Mouse (Mus musculus): ENCODE data around the gene Add3. TPM values are rescaled to one million over a fixed set of nuclear protein-coding genes. Genes with fewer than 3 reads are reported as not detected.

The Add3 gene
- polyA plus RNA-seq, 1 experiment from 2014 or later = 44.8 TPM

DNA sequence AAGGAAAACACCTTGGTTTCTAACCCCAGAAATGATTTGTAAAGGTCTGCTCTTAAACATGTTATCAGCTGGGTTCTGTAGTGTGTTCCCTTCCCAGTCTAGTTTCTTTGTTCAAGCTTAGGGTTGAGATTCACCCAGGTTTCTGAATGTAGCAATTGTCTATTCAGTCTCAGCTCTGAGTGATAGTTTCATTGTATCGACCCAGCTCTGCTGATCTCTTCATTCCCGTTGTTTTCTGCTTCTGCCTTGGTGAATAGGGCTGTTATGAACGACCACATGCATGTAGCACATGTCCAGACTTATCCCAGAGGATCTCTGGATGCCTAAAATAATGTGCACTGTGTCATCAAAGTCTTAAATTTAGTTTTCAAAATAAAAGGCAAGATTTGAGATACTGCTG is 19.8 kb upstream of the Add3 start:
- no peak overlapping the region for H3K27ac ChIP-seq
- H3K9ac ChIP-seq = no peak overlapping the region
- no peak for ATAC-seq (ENCODE audit: low FRiP score, low read depth)
- no peak overlapping the region for H3K4me3 ChIP-seq
- H3K36me3 ChIP-seq = no peaks in the 10 kb centered on the region
- no peak overlapping the region for H3K4me2 ChIP-seq (replicated peaks)
- no peaks in the 10 kb centered on the region for H3K27me3 ChIP-seq (replicated peaks)
- 72% methylated on average over 3 of the region's 3 CpGs for WGBS
- H3K4me1 ChIP-seq = no peaks in the 10 kb centered on the region
- 0 out of 2 replicates have a peak, but pooled peaks cover 4% of the 10 kb centered on the region for H3K9me3 ChIP-seq

DNA sequence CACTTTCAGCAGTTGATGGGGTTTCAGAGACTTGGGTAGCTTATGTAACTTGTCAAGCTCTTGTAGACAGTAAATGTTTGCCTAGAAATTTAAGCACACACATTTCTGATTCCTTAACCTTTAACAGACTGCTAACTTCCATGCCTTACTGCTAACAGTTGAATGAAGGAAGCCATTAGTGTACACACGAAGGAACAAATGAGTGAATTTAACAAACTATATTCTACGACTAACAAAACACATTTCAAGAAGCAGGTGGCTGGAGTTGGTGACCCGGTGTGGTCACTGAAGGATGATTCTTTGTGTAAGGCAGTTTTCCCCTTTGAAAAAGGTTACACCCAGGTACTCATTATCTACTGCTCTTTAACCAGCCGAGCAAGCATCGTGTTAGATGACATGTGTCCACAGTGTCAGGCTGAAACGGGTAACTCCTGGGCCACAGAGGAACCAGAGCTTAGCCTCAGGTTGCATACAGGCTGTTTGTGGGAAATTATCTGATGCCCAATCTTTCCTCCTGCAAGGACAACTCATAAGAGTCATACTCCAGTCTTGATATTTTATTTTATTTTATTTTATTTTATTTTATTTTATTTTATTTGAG is 17.5 kb upstream of the Add3 start:
- Histone ChIP-seq H3K9ac (no peak overlapping the region), H3K27ac (no peak overlapping the region), H3K9me3 (no peaks in the 10 kb centered on the region), H3K4me2 (replicated peaks) (no peak overlapping the region), H3K4me3 (no peak overlapping the region), H3K27me3 (replicated peaks) (no peaks in the 10 kb centered on the region), H3K4me1 (no peaks in the 10 kb centered on the region), H3K36me3 (no peaks in the 10 kb centered on the region)
- no peak for ATAC-seq (ENCODE audit: low FRiP score, low read depth)
- 78% methylated on average over 6 of the region's 6 CpGs for WGBS

DNA sequence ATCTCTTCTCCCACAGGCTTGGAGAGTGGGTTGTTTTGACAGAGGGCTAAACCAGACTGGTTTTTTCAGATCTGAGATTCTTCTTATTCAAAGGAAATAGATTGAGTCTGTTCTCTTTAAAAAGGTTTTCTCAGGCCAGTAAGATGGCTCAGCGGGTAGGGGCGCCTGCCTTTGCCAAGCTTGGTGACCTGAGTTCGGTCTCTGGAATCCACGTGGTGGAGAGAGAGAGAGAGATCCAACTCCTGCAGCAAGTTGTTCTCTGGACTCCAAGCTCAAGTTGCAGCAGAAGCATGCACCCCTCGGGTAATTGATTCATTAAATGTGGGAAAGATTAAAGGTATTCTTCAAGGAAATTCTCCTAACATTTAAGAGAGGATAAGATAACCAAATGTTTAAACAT is 16.9 kb upstream of the Add3 start:
- no peak overlapping the region for H3K4me3 ChIP-seq
- H3K9me3 ChIP-seq = no peaks in the 10 kb centered on the region
- WGBS = 70% methylated on average over 5 of the region's 5 CpGs
- H3K27me3 ChIP-seq (replicated peaks) = no peaks in the 10 kb centered on the region
- no peak overlapping the region for H3K4me2 ChIP-seq (replicated peaks)
- no peak overlapping the region for H3K27ac ChIP-seq
- ATAC-seq (ENCODE audit: low FRiP score, low read depth) = no peak
- no peaks in the 10 kb centered on the region for H3K4me1 ChIP-seq
- H3K9ac ChIP-seq = no peak overlapping the region
- H3K36me3 ChIP-seq = no peaks in the 10 kb centered on the region

DNA sequence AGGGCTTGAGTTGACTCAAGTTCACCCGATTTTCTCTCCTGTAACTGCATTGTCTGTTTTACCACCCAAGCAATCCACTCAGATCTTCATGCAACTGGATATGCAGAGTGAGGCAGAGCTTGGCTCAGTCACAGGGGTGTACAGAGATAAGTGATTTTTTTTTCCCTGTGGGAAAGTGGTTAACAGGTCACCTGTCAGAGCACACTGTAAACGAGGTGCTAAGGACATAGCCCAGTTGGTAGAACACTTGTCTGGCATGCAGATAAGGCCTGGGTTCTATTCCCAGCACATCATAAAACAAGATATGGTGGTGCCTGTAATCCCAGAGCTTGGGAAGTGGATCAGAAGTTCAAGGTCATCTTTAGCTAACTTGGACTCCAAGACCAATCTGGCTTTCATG is 14.6 kb upstream of the Add3 start:
- WGBS = 86% methylated on average over 2 of the region's 2 CpGs
- no peak overlapping the region for H3K9ac ChIP-seq

DNA sequence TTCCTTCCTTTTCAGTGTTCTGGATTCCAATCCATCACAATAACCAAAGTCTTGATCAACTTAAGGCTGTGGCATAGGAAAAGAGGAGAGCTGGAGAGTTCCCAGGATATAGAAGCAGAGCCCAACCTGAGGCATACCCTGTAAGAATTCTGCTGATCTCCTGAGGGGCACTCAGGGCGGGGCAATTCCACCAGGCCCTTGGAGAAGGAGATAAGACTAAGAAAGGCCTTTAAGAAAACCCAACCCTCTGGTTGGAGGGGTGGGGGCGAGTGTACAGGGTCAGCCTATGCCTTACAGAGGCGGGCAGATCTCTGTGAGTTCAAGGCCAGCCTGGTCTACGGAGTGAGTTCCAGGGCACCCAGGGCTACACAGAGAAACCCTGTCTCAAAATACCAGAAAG is 13.7 kb upstream of the Add3 start:
- 83% methylated on average over 4 of the region's 4 CpGs for WGBS
- ATAC-seq (ENCODE audit: low FRiP score, low read depth) = no peak
- no peak overlapping the region for H3K4me3 ChIP-seq

More for the DNA sequence above, 14.6 kb upstream of the Add3 start:
- Histone ChIP-seq H3K4me1 (no peaks in the 10 kb centered on the region), H3K4me3 (no peak overlapping the region), H3K4me2 (replicated peaks) (no peak overlapping the region), H3K9me3 (no peaks in the 10 kb centered on the region), H3K27ac (no peak overlapping the region), H3K27me3 (replicated peaks) (no peaks in the 10 kb centered on the region), H3K36me3 (no peaks in the 10 kb centered on the region)
- no peak for ATAC-seq (ENCODE audit: low FRiP score, low read depth)

DNA sequence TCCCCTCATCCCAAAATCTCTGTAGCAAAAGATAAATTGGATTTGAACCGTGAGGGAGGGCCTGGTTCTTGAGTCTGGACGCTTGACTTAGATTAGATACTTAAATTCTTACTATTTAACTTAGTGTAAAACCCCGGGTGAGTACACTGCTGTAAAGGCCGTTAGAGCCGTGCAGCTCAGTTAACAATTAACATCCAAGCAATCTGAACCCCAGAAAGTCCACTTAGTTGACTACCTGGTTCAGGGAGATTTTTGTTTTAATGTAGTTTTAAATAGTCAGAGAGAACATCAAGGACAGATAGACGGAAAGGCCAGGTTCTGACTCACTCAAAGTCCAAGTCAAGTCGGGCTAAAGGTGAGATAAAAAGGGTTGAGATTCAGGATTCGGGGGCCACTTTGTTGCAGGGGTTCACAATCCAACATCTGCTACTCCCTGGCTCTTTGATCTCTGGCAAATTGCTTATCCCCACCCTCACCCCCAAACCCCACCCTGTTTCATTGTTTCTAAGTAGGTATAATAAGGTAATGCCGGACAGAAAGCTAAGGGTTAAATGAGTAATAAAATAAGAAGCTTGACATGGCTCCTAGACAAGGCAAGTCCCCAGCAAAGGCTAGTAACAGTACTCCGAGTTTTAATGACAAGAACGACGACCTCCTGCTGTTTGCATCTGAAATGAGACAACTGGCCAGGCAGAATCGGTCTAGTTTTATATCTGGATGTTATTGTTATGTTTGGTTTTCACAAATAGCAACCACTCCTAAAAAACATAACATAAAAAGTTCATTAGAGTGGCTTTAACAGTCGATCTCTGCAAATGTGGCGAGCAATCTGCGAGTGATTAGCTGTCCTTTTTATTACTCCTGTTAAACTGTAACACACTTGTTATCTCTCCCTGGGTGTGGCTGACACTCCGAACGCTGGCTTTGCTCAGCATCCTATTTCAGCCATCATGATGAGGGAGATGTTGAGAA is 12.6 kb upstream of the Add3 start:
- no peak for ATAC-seq (ENCODE audit: low FRiP score, low read depth)
- Histone ChIP-seq H3K4me3 (no peak overlapping the region), H3K4me1 (peaks cover under 1% of the 10 kb centered on the region; the same call in 1 of the 2 replicates), H3K9me3 (no peaks in the 10 kb centered on the region), H3K36me3 (no peaks in the 10 kb centered on the region), H3K4me2 (replicated peaks) (no peak overlapping the region), H3K9ac (no peak overlapping the region), H3K27ac (no peak overlapping the region), H3K27me3 (replicated peaks) (no peaks in the 10 kb centered on the region)
- WGBS = 20% methylated on average over 18 of the region's 18 CpGs

More for the DNA sequence above, 13.7 kb upstream of the Add3 start:
- Histone ChIP-seq H3K27ac (no peak overlapping the region), H3K9ac (no peak overlapping the region), H3K4me1 (no peaks in the 10 kb centered on the region), H3K9me3 (no peaks in the 10 kb centered on the region), H3K36me3 (no peaks in the 10 kb centered on the region), H3K27me3 (replicated peaks) (no peaks in the 10 kb centered on the region), H3K4me2 (replicated peaks) (no peak overlapping the region)

DNA sequence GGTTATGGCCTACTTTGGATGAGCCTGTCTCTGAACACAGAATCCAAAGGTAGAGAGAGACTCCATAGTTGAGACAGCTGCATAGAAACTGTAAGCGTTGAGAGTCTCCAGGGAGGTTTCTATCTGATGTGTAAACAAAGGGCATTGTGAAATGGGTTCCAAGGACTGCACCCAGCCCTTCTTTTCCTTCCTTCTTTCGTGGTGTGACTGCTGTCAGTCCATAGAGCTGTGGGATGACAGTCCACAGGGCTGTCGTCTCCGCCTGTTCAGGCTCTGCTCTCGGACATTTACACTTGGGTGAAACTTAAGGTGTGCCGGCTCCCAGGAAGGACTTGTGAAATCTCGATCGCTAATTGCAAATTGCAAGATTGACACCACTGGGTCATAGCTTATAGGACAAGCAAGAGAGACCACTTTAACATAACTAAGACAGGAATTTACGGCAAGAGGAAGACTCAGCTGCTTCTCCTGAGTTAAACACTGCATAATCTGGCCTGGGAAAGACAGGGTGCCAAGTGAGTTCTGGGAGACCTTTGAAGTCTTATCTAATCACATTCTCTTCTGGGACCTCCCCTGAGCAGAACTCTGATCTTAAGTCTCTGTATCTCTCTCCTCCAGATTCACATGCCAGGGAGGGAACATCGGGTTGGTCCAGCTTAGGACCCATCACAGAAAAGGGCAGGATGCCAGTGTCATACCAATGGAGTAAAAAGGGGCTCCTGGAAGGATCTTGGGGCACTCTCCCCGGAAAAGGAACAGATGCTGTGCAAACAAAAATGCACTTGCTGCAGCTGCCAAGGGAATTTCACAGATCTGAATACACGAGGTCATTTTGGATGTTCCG is 11.5 kb upstream of the Add3 start:
- Histone ChIP-seq H3K27me3 (replicated peaks) (no peaks in the 10 kb centered on the region), H3K27ac (no peak overlapping the region), H3K4me1 (peaks cover 5% of the 10 kb centered on the region; the same call in 1 of the 2 replicates), H3K36me3 (no peaks in the 10 kb centered on the region), H3K9ac (no peak overlapping the region), H3K4me2 (replicated peaks) (no peak overlapping the region), H3K9me3 (no peaks in the 10 kb centered on the region), H3K4me3 (no peak overlapping the region)
- no peak for ATAC-seq (ENCODE audit: low FRiP score, low read depth)
- 47% methylated on average over 13 of the region's 13 CpGs for WGBS

DNA sequence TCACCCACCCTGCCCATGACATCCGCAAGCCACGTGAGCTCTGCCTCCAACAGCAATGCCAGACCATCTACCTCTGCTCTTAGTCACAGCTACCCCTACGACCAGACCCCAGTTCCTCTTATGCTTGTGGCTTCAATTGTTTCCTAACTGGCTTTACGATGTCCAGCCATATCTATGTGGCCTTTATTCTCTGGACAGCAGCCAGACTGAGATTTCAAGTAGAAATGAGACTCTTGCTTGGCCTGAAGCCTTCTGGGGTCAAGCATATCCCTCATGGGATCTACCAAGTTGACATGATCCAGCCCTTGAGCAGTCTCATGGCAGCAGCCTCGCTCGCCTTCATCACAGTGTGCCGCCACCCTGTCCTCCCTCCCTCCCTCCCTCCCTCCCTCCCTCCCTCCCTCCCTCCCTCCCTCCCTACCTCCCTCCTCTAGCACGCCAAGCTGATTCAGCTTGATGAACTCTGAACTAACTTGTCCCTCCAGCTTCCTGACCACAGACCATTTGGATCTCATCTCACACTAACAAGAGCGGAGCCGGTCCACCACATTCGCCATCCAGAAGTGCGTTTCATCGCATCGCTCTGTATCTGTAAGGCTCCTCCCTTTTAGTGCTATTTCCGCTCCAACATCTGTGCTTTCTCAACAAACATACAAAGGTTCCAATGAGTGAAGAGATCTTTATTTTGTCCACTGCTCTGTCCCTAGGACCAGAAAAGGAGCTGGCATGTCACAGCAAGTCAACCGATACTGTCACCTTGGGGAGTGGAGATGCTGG is 9.7 kb upstream of the Add3 start:
- no peak for ATAC-seq (ENCODE audit: low FRiP score, low read depth)
- Histone ChIP-seq H3K36me3 (no peaks in the 10 kb centered on the region), H3K27ac (no peak overlapping the region), H3K4me3 (no peak overlapping the region), H3K9ac (no peak overlapping the region), H3K4me1 (peaks cover 5% of the 10 kb centered on the region; the same call in 1 of the 2 replicates), H3K4me2 (replicated peaks) (no peak overlapping the region), H3K27me3 (replicated peaks) (no peaks in the 10 kb centered on the region), H3K9me3 (no peaks in the 10 kb centered on the region)
- WGBS = 90% methylated on average over 15 of the region's 16 CpGs

DNA sequence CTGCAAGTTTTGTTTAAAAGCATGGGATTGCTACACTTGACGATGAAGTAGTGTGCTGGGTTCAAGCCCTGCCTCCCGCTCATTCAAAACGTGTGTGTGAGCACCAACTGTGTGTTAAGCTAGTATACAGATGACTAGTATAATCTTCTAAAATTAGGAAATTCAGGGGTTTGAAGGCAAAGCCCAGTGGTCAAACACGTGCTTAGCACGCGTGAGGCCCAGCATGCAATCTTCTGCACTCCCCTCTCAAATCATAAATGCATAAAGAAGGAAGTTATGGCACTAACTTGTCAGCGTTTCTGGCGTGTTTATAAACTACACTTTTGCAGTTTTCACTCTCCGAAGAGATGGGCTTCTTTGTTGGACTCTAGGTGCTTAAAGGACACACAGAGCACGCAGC is 7.8 kb upstream of the Add3 start:
- Histone ChIP-seq H3K4me1 (peaks cover 5% of the 10 kb centered on the region; the same call in 1 of the 2 replicates), H3K27me3 (replicated peaks) (no peaks in the 10 kb centered on the region)

DNA sequence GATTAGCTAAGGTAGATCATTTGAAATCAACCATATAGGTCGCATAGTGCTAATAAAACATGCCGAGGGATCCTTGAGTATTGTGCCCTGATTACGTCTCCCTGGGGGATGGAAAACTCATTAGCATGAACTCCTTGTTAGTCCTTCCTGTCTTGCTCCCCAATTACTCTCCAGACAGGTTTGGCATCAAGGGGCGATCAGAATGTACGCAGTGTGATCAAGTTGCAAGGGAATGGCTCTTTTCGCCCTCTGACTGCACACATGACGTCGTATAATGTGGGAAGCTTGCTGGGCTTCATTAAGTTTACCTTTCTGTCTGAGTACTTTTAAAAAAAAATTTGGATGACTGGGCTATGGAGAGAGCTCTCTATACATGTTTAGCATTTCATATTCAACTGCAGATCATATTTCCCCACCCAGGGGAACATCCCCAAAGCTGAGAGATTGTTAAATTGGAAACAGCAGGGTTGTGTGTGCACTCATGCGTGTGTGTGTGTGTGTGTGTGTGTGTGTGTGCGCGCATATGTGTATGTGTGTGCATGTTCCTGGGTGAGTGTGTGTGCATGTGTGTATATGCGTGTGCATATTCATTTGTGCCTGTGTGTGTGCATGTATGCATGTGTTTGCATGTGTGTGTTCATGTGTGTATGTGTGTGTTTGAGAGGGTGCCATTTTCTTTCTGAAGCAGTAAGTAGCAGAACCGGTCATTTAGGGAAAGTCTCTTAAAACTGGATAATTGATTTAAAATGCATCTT is 3.7 kb upstream of the Add3 start:
- Histone ChIP-seq H3K9ac (no peak overlapping the region), H3K27ac (no peak overlapping the region), H3K4me3 (no peak overlapping the region), H3K36me3 (no peaks in the 10 kb centered on the region), H3K4me1 (peaks cover 20% of the 10 kb centered on the region), H3K27me3 (replicated peaks) (no peaks in the 10 kb centered on the region; the same call in 1 of the 2 replicates), H3K9me3 (no peaks in the 10 kb centered on the region), H3K4me2 (replicated peaks) (no peak overlapping the region)
- 69% methylated on average over 13 of the region's 13 CpGs for WGBS
- no peak for ATAC-seq (ENCODE audit: low FRiP score, low read depth)

More for the DNA sequence above, 7.8 kb upstream of the Add3 start:
- no peak overlapping the region for H3K9ac ChIP-seq
- 89% methylated on average over 10 of the region's 10 CpGs for WGBS
- no peaks in the 10 kb centered on the region for H3K36me3 ChIP-seq
- no peaks in the 10 kb centered on the region for H3K9me3 ChIP-seq
- no peak overlapping the region for H3K4me3 ChIP-seq
- H3K27ac ChIP-seq = no peak overlapping the region
- H3K4me2 ChIP-seq (replicated peaks) = no peak overlapping the region
- no peak for ATAC-seq (ENCODE audit: low FRiP score, low read depth)

DNA sequence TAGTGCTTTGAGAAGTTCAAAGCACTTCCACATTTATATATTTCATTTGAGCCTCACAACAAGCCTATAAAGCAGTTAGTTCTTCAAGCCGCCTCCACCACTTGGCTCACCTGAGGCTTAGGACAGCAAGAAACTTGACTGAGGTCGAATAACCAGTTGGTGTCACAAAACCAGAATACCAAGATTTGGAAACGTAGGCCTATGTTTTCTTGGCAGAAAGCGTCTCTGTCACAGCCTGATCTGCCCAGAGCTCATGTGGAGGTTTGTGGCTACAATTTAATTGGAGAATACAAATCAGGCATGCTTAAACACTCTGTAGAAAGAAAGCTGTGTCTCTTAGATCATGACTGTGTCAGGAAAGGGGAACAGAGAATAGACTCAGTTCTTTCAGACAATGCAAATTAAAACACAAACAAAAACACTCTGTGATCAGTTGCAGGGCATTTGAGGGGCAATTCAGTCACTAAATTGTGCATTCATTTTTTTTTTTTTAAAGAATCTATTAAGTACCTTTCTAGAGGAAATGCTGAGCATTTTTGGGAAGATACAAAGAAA is 3.0 kb upstream of the Add3 start:
- Histone ChIP-seq H3K27me3 (replicated peaks) (no peaks in the 10 kb centered on the region; the same call in 1 of the 2 replicates), H3K9ac (no peak overlapping the region), H3K4me3 (no peak overlapping the region), H3K4me1 (peaks cover 24% of the 10 kb centered on the region), H3K9me3 (no peaks in the 10 kb centered on the region), H3K27ac (no peak overlapping the region), H3K4me2 (replicated peaks) (no peak overlapping the region), H3K36me3 (no peaks in the 10 kb centered on the region)
- no peak for ATAC-seq (ENCODE audit: low FRiP score, low read depth)
- 55% methylated on average over 4 of the region's 4 CpGs for whole genome bisulfite sequencing

All from neural tube, embryonic 12.5 days (tissue).